Mouse (Mus musculus): ENCODE results near the gene Tfap2d. TPM values are rescaled to one million over a fixed set of nuclear protein-coding genes. Genes with fewer than 3 reads are reported as not detected.

The Tfap2d gene
- polyA plus RNA-seq, 2 experiments from 2014 or later: not detected

DNA sequence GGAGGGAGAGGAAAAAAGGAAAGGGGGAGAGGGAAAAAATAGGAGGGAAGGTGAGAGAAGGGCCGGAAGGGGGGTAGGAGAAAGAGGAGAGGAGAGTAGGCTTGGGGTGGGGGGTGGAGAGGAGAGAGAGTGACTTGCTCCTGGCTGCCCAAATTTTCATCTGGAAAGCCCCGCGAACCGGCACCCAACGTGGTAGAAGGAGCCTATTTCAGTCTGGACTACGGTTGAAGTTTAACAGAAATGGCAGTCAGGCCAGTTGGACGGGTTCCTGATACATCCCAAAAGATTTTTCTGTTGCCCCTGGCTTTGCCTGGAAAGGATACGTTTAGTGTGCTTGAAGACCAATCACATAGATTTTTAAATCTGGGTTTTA lies 108.2 kb downstream of the Tfap2d start:
- no peak for ATAC-seq

DNA sequence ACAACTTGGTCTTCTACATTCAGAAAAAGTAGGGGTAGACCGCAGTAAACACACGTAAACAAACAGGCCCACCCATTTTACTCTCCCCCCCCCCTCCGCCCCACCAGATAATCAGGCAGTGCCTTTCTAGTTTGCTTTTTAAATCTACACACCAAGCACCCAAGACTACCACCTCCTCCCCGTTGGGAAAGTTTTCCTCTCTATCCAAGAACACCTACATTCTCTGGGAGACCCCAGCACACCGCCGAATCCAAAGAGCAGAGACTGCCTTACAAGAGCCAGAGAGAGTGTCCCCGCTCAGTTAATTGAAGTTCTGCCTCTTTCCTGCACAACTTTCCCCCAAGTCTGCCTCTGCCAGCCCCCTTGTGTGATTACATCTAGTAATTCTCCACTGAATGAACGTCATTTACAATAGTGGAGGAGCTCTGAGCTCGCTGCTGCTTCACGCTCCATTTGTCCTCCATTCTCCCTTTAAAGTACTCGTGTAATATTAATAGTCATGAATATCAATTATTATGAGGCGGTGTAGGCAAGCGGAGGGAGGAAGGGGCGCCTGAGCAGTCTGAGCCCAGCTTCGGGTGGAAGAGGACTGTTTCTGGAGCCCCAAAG lies 108.8 kb downstream of the Tfap2d start:
- ATAC-seq: no peak

DNA sequence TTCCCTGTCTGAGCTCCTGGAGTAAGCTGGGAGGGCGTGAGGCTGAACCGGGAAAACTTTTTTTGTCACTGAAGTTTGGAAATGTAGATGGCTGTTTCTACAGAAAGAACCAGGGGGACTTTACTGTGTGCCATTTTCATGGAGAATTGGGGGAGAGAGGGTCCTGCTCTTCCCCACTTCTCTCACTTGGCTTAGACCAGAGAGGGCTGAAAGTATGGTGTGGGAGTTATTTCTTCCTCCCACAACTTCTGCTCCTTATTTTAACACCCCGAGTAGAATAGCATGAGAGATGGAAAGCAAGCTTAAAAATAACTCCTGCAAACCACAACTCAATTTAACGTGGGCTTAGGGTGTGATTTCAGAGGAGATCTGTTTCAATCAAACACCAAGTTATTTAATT lies 109.9 kb downstream of the Tfap2d start:
- no peak for ATAC-seq

DNA sequence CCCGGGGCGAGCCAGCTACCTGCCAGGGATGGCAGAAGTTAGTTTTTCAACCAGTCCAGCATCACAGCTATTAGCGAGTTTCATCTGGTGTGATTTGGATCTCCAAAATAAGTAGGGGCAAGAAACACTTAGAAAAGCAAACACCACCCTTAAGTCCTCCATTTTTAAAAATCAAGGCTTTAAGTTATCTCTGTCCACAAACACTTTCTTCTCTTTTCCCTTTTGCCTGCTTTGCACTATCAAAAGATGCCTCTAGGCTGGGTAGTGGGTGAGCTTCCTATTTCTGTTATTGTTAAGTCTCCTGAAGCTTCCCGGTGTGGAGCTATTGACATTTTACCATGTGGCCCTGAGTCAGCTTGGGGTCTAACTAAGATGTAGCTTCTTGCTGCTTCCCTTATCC lies 110.3 kb downstream of the Tfap2d start:
- no peak for ATAC-seq

DNA sequence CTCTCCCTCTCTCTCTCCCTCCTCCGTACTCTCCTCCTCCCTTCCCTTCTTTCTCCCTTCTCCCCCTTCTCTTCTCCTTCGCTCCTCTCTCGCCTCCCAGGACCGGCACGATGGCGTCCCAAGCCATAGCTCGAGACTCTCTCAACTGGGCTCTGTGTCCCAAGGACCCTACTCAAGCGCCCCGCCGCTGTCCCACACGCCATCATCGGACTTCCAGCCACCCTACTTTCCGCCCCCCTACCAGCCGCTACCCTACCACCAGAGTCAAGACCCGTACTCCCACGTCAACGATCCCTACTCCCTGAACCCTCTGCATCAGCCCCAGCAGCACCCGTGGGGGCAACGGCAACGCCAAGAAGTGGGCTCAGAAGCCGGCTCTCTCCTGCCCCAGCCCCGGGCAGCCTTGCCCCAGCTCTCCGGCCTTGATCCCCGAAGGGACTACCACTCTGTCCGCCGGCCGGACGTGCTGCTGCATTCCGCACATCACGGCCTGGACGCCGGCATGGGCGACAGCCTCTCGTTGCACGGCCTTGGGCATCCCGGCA lies 111.1 kb downstream of the Tfap2d start:
- ATAC-seq: no peak

Other genes with a start within 250 kb of the Tfap2d start
- not detected for gene Tfap2b, start 105.9 kb downstream of the Tfap2d start, polyA plus RNA-seq (2017; shearing (Covaris generic))